Comparison of ENCODE assay signal across 14 mouse cellular contexts in genomic region chr12:73847336-73847735, GRCm38 (mm10). TPM values are rescaled to one million over a fixed set of nuclear protein-coding genes. Genes with fewer than 3 reads are reported as not detected.
DNase-seq lines count a peak whose midpoint lies in the region; ATAC-seq and TF ChIP-seq lines count a peak whose summit lies in the region.
"Had no signal": no experiment of that assay in that cellular context is flagged by ENCODE, and none has a peak within 500 bp of the region (broad histone marks: within the 10 kb centered on the region; RNA-seq: fewer than 3 reads in every experiment).

No protein-coding gene starts in this region.

- H3K4me3 ChIP-seq in lung, postnatal 0 days (ENCODE audit: low read depth, low read length): peak overlapping the region; percentile 14; the same call in 1 of the 2 replicates
- no peak overlapping the region for H3K4me3 ChIP-seq in stomach, embryonic 16.5 days (replicated peaks; ENCODE audit: low read length)
- H3K4me3 ChIP-seq: kidney, embryonic 15.5 days had no signal

- no peak for ATAC-seq in lung, postnatal 0 days
- ATAC-seq in stomach, embryonic 16.5 days (ENCODE audit: insufficient read depth, low FRiP score): no peak
- ATAC-seq: forebrain, embryonic 16.5 days; hindbrain, postnatal 0 days had no signal

- intact Hi-C loops in heart, postnatal 25 days (cut with DNase I): no loop called here

- 41% methylated on average over 10 of the region's 10 CpGs for WGBS in lung, postnatal 0 days
- WGBS in stomach, embryonic 16.5 days: 65% methylated on average over 10 of the region's 10 CpGs

- no peak overlapping the region for H3K27ac ChIP-seq in lung, postnatal 0 days (ENCODE audit: low read length)
- H3K27ac ChIP-seq in stomach, embryonic 16.5 days (ENCODE audit: low read length): no peak overlapping the region
- H3K27ac ChIP-seq: hindbrain, postnatal 0 days; kidney, embryonic 15.5 days had no signal

- H3K9ac ChIP-seq in lung, postnatal 0 days (replicated peaks; ENCODE audit: low read depth): no peak overlapping the region
- no peak overlapping the region for H3K9ac ChIP-seq in stomach, embryonic 16.5 days (ENCODE audit: low read length)
- H3K9ac ChIP-seq: kidney, embryonic 15.5 days had no signal

- H3K4me1 ChIP-seq in lung, postnatal 0 days (ENCODE audit: insufficient read depth, low read depth, low read length): no peaks in the 10 kb centered on the region
- H3K4me1 ChIP-seq in stomach, embryonic 16.5 days (ENCODE audit: control insufficient read depth, insufficient read depth, low read length): peaks cover 6% of the 10 kb centered on the region; the same call in 1 of the 2 replicates
- H3K4me1 ChIP-seq: kidney, embryonic 15.5 days had no signal

- no peak for TF ChIP-seq EP300 in lung, postnatal 0 days (IDR thresholded peaks at IDR 0.05)

- H3K4me2 ChIP-seq in lung, postnatal 0 days (replicated peaks; ENCODE audit: low read depth, low read length): peak overlapping the region; percentile 35
- H3K4me2 ChIP-seq in stomach, embryonic 16.5 days (ENCODE audit: low read depth, low read length): peak overlapping the region; percentile 38; the same call in 1 of the 2 replicates
- H3K4me2 ChIP-seq: kidney, embryonic 15.5 days had no signal

- no peaks in the 10 kb centered on the region for H3K36me3 ChIP-seq in lung, postnatal 0 days (ENCODE audit: insufficient read depth, low read length)
- H3K36me3 ChIP-seq in stomach, embryonic 16.5 days (ENCODE audit: control insufficient read depth, insufficient read depth, low read length): no peaks in the 10 kb centered on the region
- H3K36me3 ChIP-seq: kidney, embryonic 15.5 days had no signal

- no peak for TF ChIP-seq CTCF in lung, postnatal 0 days (IDR thresholded peaks at IDR 0.05)

- no peaks in the 10 kb centered on the region for H3K27me3 ChIP-seq in lung, postnatal 0 days (replicated peaks; ENCODE audit: insufficient read depth, low read length)
- H3K27me3 ChIP-seq in stomach, embryonic 16.5 days (ENCODE audit: control insufficient read depth, insufficient read depth, low read length): no peaks in the 10 kb centered on the region
- H3K27me3 ChIP-seq: kidney, embryonic 15.5 days had no signal

- H3K9me3 ChIP-seq in lung, postnatal 0 days (ENCODE audit: low read length): no peaks in the 10 kb centered on the region
- no peaks in the 10 kb centered on the region for H3K9me3 ChIP-seq in stomach, embryonic 16.5 days (replicated peaks; ENCODE audit: control insufficient read depth, low read length)
- H3K9me3 ChIP-seq: kidney, embryonic 15.5 days had no signal

- DNase-seq in heart, adult 11 months: peak; percentile 87
- no peak for DNase-seq in heart, postnatal 25 days (ENCODE audit: low spot score)
- no peak for DNase-seq in lung, postnatal 0 days (ENCODE audit: low spot score)
- DNase-seq in lung, adult 18-20 months: no peak
- DNase-seq in heart, adult 9 months (ENCODE audit: low spot score in 2 of 2): peak; percentile 16 to 17
- no peak for DNase-seq in Muller cell, postnatal 12 days (ENCODE audit: inconsistent ontology term)
- no peak for DNase-seq in right cerebral cortex, postnatal 14 days
- DNase-seq: cerebellum, adult 2 months; layer of hippocampus, postnatal 36 days; thymus, postnatal 14 days had no signal

RNA-seq across cellular contexts. Expression of gene Hif1a, which starts 53.8 kb away (rescaled TPM):
- 10 to 100 TPM; 49.5 to 56.0 TPM for total RNA-seq in heart, postnatal 25 days (2021)
- 34.6 and 42.7 TPM in 2 replicates for polyA plus RNA-seq in lung, postnatal 0 days (2015; fragmentation: Nextera tagmentation; extraction: Ambion mirVana)
- 42.7 and 49.0 TPM in 2 replicates for polyA plus RNA-seq in stomach, embryonic 16.5 days (2015; fragmentation: Nextera tagmentation; extraction: Ambion mirVana)

Comparison
In these comparisons a context has a peak if more than half of its experiments do, and no peak if none do; other contexts are left out.
1. DNase-seq: peak in heart, adult 11 months (single experiment) and heart, adult 9 months (2 of 2); none in heart, postnatal 25 days (single experiment), lung, postnatal 0 days (single experiment), lung, adult 18-20 months (0 of 2), Muller cell, postnatal 12 days (single experiment) and right cerebral cortex, postnatal 14 days (single experiment).